Mouse (Mus musculus): ENCODE data around the gene Pfdn4.

Gene Pfdn4

GRCm38 (mm10) chr2:170549146-170549545 lies 52.9 kb downstream of the Pfdn4 start:
- DNase-seq (ENCODE audit: low read depth, low spot score): no peak

DNA sequence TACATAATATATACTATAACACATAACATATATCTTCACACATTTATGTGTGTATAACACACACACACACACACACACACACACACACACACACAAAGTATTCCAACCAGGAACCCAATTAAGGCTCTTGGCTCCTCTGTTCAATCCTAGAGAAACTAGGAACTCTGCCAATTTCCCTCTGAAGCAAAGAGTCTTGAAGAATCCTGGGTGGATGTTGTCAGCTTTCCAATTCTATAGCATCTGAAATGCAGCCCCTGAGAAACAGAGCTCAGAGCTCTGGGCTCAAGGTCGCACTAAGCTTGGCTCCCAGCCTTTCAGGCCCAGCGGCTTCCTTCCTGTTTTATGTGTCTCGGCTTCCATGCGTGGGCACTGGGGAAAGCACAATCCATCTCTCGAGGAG lies 54.0 kb downstream of the Pfdn4 start:
- no peak for DNase-seq (ENCODE audit: low read depth, low spot score)

DNA sequence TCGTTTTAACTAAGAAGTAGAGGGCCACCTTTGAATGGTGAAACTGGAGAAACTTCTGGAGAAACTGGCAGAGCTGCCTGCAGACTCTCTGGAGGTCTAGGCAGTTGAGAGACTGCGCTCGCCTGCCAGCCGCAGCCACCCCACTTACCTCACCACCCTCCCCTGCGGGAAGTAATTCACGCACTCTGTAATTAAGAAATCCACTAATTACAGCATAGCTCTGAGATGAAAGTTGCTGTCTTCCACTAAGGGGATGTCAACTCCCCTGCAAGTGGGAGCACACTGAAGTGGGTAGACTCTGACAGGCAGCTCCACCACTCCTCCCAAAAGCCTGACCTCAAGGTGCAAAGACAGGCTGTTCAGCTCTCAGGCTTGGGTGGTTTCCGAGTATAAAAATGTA lies 55.9 kb downstream of the Pfdn4 start:
- DNase-seq (ENCODE audit: low read depth, low spot score): no peak

- no peak for DNase-seq (ENCODE audit: low read depth, low spot score)
These were observed 68.0 kb downstream of the Pfdn4 start for GRCm38 (mm10) chr2:170563956-170564855.

GRCm38 (mm10) chr2:170564995-170565394 lies 68.8 kb downstream of the Pfdn4 start:
- no peak for DNase-seq (ENCODE audit: low read depth, low spot score)
